Mouse (Mus musculus): ENCODE results near the gene Phlpp1.

GRCm38 (mm10) chr1:106172301-106172930 is 864 bp downstream of the Phlpp1 start:
- no peak for TF ChIP-seq GATA1 (IDR thresholded peaks at IDR 0.05; ENCODE audit: borderline replicate concordance, low read length)
- TF ChIP-seq FLI1 (IDR thresholded peaks at IDR 0.05; ENCODE audit: low read length): no peak
